Mouse (Mus musculus): ENCODE measurements around the gene Lrp11. TPM values are rescaled to one million over a fixed set of nuclear protein-coding genes. Genes with fewer than 3 reads are reported as not detected.
"Not testable (repeated sequence)": the region's sequence is repeated elsewhere in the genome, so short reads cannot be mapped to it uniquely, and the experiment has no call there.

Gene Lrp11
- polyA plus RNA-seq, 1 experiment from 2014 or later: 2.6 TPM

- 10% methylated on average over 6 of the region's 6 CpGs for WGBS
- no peaks in the 10 kb centered on the region for H3K4me1 ChIP-seq
- no peaks in the 10 kb centered on the region for H3K27me3 ChIP-seq
- H3K9me3 ChIP-seq: no peaks in the 10 kb centered on the region
- ATAC-seq (ENCODE audit: insufficient number of reproducible peaks, insufficient read depth, low FRiP score, low TSS enrichment, low read depth): no peak
- no peak overlapping the region for H3K4me3 ChIP-seq
- no peak overlapping the region for H3K27ac ChIP-seq
- no peaks in the 10 kb centered on the region for H3K36me3 ChIP-seq
- no peak overlapping the region for H3K4me2 ChIP-seq
- H3K9ac ChIP-seq: no peak overlapping the region
Observed at GRCm38 (mm10) chr10:7600647-7601046, 11.0 kb downstream of the Lrp11 start.

- no peak overlapping the region for H3K27ac ChIP-seq
- H3K27me3 ChIP-seq: no peaks in the 10 kb centered on the region
- H3K4me3 ChIP-seq: no peak overlapping the region
- H3K4me2 ChIP-seq: no peak overlapping the region
- H3K9me3 ChIP-seq: no peaks in the 10 kb centered on the region
- no peak for ATAC-seq (ENCODE audit: insufficient number of reproducible peaks, insufficient read depth, low FRiP score, low TSS enrichment, low read depth)
- H3K36me3 ChIP-seq: no peaks in the 10 kb centered on the region
- no peaks in the 10 kb centered on the region for H3K4me1 ChIP-seq
- WGBS: 37% methylated on average over 2 of the region's 2 CpGs
- H3K9ac ChIP-seq: no peak overlapping the region
Observed at GRCm38 (mm10) chr10:7605168-7605567, 15.6 kb downstream of the Lrp11 start.

GRCm38 (mm10) chr10:7606437-7606836, 16.8 kb downstream of the Lrp11 start:
- WGBS: 92% methylated on average over 2 of the region's 2 CpGs
- H3K36me3 ChIP-seq: no peaks in the 10 kb centered on the region
- no peak overlapping the region for H3K4me2 ChIP-seq
- no peak overlapping the region for H3K27ac ChIP-seq
- no peak overlapping the region for H3K4me3 ChIP-seq
- no peaks in the 10 kb centered on the region for H3K9me3 ChIP-seq
- no peak overlapping the region for H3K9ac ChIP-seq
- no peaks in the 10 kb centered on the region for H3K4me1 ChIP-seq
- ATAC-seq (ENCODE audit: insufficient number of reproducible peaks, insufficient read depth, low FRiP score, low TSS enrichment, low read depth): no peak
- H3K27me3 ChIP-seq: no peaks in the 10 kb centered on the region

- no peak for ATAC-seq (ENCODE audit: insufficient number of reproducible peaks, insufficient read depth, low FRiP score, low TSS enrichment, low read depth)
Observed at GRCm38 (mm10) chr10:7608611-7609010, 19.0 kb downstream of the Lrp11 start.

GRCm38 (mm10) chr10:7611647-7612046, 22.0 kb downstream of the Lrp11 start:
- Histone ChIP-seq H3K9ac (no peak overlapping the region), H3K27me3 (no peaks in the 10 kb centered on the region), H3K4me1 (no peaks in the 10 kb centered on the region), H3K36me3 (0 out of 2 replicates have a peak, but pooled peaks cover 3% of the 10 kb centered on the region), H3K9me3 (0 out of 2 replicates have a peak, but pooled peaks cover 5% of the 10 kb centered on the region), H3K4me2 (no peak overlapping the region), H3K4me3 (no peak overlapping the region), H3K27ac (no peak overlapping the region)
- no peak for ATAC-seq (ENCODE audit: insufficient number of reproducible peaks, insufficient read depth, low FRiP score, low TSS enrichment, low read depth)
- 63% methylated on average over 6 of the region's 6 CpGs for WGBS

More at GRCm38 (mm10) chr10:7608611-7609010, 19.0 kb downstream of the Lrp11 start:
- Histone ChIP-seq H3K4me1 (no peaks in the 10 kb centered on the region), H3K36me3 (no peaks in the 10 kb centered on the region), H3K9me3 (no peaks in the 10 kb centered on the region), H3K27ac (no peak overlapping the region), H3K4me2 (no peak overlapping the region), H3K4me3 (no peak overlapping the region), H3K27me3 (no peaks in the 10 kb centered on the region), H3K9ac (no peak overlapping the region)
- WGBS: 90% methylated on average over 17 of the region's 17 CpGs

GRCm38 (mm10) chr10:7612210-7612609, 22.6 kb downstream of the Lrp11 start:
- H3K27me3 ChIP-seq; H3K4me3 ChIP-seq; H3K4me1 ChIP-seq; H3K27ac ChIP-seq; ATAC-seq (ENCODE audit: insufficient number of reproducible peaks, insufficient read depth, low FRiP score, low TSS enrichment, low read depth); H3K4me2 ChIP-seq; H3K9me3 ChIP-seq; H3K9ac ChIP-seq; H3K36me3 ChIP-seq: not testable (repeated sequence)

GRCm38 (mm10) chr10:7614834-7615233, 25.2 kb downstream of the Lrp11 start:
- Histone ChIP-seq H3K36me3 (0 out of 2 replicates have a peak, but pooled peaks cover 3% of the 10 kb centered on the region), H3K9me3 (0 out of 2 replicates have a peak, but pooled peaks cover 5% of the 10 kb centered on the region), H3K9ac (no peak overlapping the region), H3K4me1 (no peaks in the 10 kb centered on the region), H3K27ac (no peak overlapping the region), H3K4me2 (no peak overlapping the region), H3K27me3 (no peaks in the 10 kb centered on the region), H3K4me3 (no peak overlapping the region)
- 94% methylated on average over 8 of the region's 8 CpGs for WGBS
- ATAC-seq (ENCODE audit: insufficient number of reproducible peaks, insufficient read depth, low FRiP score, low TSS enrichment, low read depth): no peak

- H3K4me2 ChIP-seq; H3K4me1 ChIP-seq; H3K27me3 ChIP-seq; H3K9ac ChIP-seq; H3K27ac ChIP-seq; ATAC-seq (ENCODE audit: insufficient number of reproducible peaks, insufficient read depth, low FRiP score, low TSS enrichment, low read depth); H3K36me3 ChIP-seq; H3K9me3 ChIP-seq; H3K4me3 ChIP-seq: not testable (repeated sequence)
- WGBS: 81% methylated on average over 11 of the region's 11 CpGs
Observed at GRCm38 (mm10) chr10:7617146-7617545, 27.5 kb downstream of the Lrp11 start.

- H3K27ac ChIP-seq; H3K9me3 ChIP-seq; H3K4me2 ChIP-seq; H3K4me3 ChIP-seq; H3K36me3 ChIP-seq; ATAC-seq (ENCODE audit: insufficient number of reproducible peaks, insufficient read depth, low FRiP score, low TSS enrichment, low read depth); H3K9ac ChIP-seq; H3K4me1 ChIP-seq; H3K27me3 ChIP-seq: not testable (repeated sequence)
- WGBS: 28% methylated on average over 3 of the region's 3 CpGs
Observed at GRCm38 (mm10) chr10:7617556-7617955, 28.0 kb downstream of the Lrp11 start.

- 90% methylated on average over 5 of the region's 5 CpGs for WGBS
- H3K27me3 ChIP-seq: no peaks in the 10 kb centered on the region
- H3K27ac ChIP-seq: no peak overlapping the region
- H3K4me2 ChIP-seq: no peak overlapping the region
- ATAC-seq (ENCODE audit: insufficient number of reproducible peaks, insufficient read depth, low FRiP score, low TSS enrichment, low read depth): no peak
- H3K4me3 ChIP-seq: no peak overlapping the region
- H3K36me3 ChIP-seq: 0 out of 2 replicates have a peak, but pooled peaks cover under 1% of the 10 kb centered on the region
- H3K4me1 ChIP-seq: no peaks in the 10 kb centered on the region
- no peak overlapping the region for H3K9ac ChIP-seq
- 0 out of 2 replicates have a peak, but pooled peaks cover 2% of the 10 kb centered on the region for H3K9me3 ChIP-seq
Observed at GRCm38 (mm10) chr10:7619821-7620241, 30.2 kb downstream of the Lrp11 start.

GRCm38 (mm10) chr10:7620723-7621122, 31.1 kb downstream of the Lrp11 start:
- Histone ChIP-seq H3K9ac (no peak overlapping the region), H3K27ac (no peak overlapping the region), H3K36me3 (no peaks in the 10 kb centered on the region), H3K4me2 (no peak overlapping the region), H3K27me3 (no peaks in the 10 kb centered on the region), H3K4me1 (no peaks in the 10 kb centered on the region), H3K4me3 (no peak overlapping the region), H3K9me3 (no peaks in the 10 kb centered on the region)
- no peak for ATAC-seq (ENCODE audit: insufficient number of reproducible peaks, insufficient read depth, low FRiP score, low TSS enrichment, low read depth)
- 45% methylated on average over 5 of the region's 5 CpGs for WGBS

- H3K9ac ChIP-seq: no peak overlapping the region
- H3K4me2 ChIP-seq: no peak overlapping the region
- no peak for ATAC-seq (ENCODE audit: insufficient number of reproducible peaks, insufficient read depth, low FRiP score, low TSS enrichment, low read depth)
- H3K27ac ChIP-seq: no peak overlapping the region
- no peaks in the 10 kb centered on the region for H3K36me3 ChIP-seq
- H3K27me3 ChIP-seq: no peaks in the 10 kb centered on the region
- 93% methylated on average over 3 of the region's 3 CpGs for WGBS
- no peak overlapping the region for H3K4me3 ChIP-seq
- no peaks in the 10 kb centered on the region for H3K9me3 ChIP-seq
- H3K4me1 ChIP-seq: no peaks in the 10 kb centered on the region
Observed at GRCm38 (mm10) chr10:7622378-7622777, 32.8 kb downstream of the Lrp11 start.

All from embryonic facial prominence, embryonic 13.5 days (tissue).